Mouse (Mus musculus): ENCODE results near the gene Eme1. TPM values are rescaled to one million over a fixed set of nuclear protein-coding genes. Genes with fewer than 3 reads are reported as not detected.

Eme1 gene
- polyA plus RNA-seq, 2 experiments: 13.0 to 15.4 TPM

GRCm38 (mm10) chr11:94622162-94622561 is 31.6 kb downstream of the Eme1 start:
- ATAC-seq (ENCODE audit: insufficient read depth): no peak

GRCm38 (mm10) chr11:94621458-94621852 is 32.3 kb downstream of the Eme1 start:
- no peak for ATAC-seq (ENCODE audit: insufficient read depth)
- Histone ChIP-seq H3K9me3 (ENCODE audit: control insufficient read depth, low read length) (no peaks in the 10 kb centered on the region), H3K27ac (no peak overlapping the region), H3K36me3 (replicated peaks; ENCODE audit: control insufficient read depth, insufficient read depth, low read depth) (no peaks in the 10 kb centered on the region), H3K4me1 (replicated peaks; ENCODE audit: control insufficient read depth in 2 of 2, insufficient read depth in 2 of 2, low read length in 1 of 2) (no peaks in the 10 kb centered on the region; a peak in 1 of 4 replicates), H3K4me3 (ENCODE audit: insufficient read depth in 1 of 2, low read depth in 2 of 2, low read length in 2 of 2) (no peak overlapping the region), H3K27me3 (ENCODE audit: control insufficient read depth, insufficient read depth, low read length) (no peaks in the 10 kb centered on the region), H3K4me2 (ENCODE audit: low read depth) (no peak overlapping the region), H3K9ac (replicated peaks) (no peak overlapping the region)
- TF ChIP-seq CTCF (IDR thresholded peaks at IDR 0.05; ENCODE audit: low read depth) (peak; percentile 27; the same call in 1 of the 2 replicates), EP300 (IDR thresholded peaks at IDR 0.05; ENCODE audit: low read depth) (no peak)
- DNase-seq (ENCODE audit: low read depth in 3 of 3, low spot score in 3 of 3): no peak

More at GRCm38 (mm10) chr11:94622162-94622561, 31.6 kb downstream of the Eme1 start:
- no peak overlapping the region for H3K4me2 ChIP-seq (ENCODE audit: low read depth)
- no peaks in the 10 kb centered on the region for H3K36me3 ChIP-seq (replicated peaks; ENCODE audit: control insufficient read depth, insufficient read depth, low read depth)
- no peaks in the 10 kb centered on the region; a peak in 1 of 4 replicates for H3K4me1 ChIP-seq (replicated peaks; ENCODE audit: control insufficient read depth in 2 of 2, insufficient read depth in 2 of 2, low read length in 1 of 2)
- H3K9ac ChIP-seq (replicated peaks): no peak overlapping the region
- no peaks in the 10 kb centered on the region for H3K27me3 ChIP-seq (ENCODE audit: control insufficient read depth, insufficient read depth, low read length)
- no peak for TF ChIP-seq EP300 (IDR thresholded peaks at IDR 0.05; ENCODE audit: low read depth)
- TF ChIP-seq CTCF (IDR thresholded peaks at IDR 0.05; ENCODE audit: low read depth): no peak
- no peak overlapping the region for H3K27ac ChIP-seq
- H3K9me3 ChIP-seq (ENCODE audit: control insufficient read depth, low read length): no peaks in the 10 kb centered on the region
- no peak overlapping the region for H3K4me3 ChIP-seq (ENCODE audit: insufficient read depth in 1 of 2, low read depth in 2 of 2, low read length in 2 of 2)
- no peak for DNase-seq (ENCODE audit: low read depth in 3 of 3, low spot score in 3 of 3)
- WGBS (ENCODE audit: insufficient replicate concordance): 14% methylated on average over 2 of the region's 2 CpGs

DNA sequence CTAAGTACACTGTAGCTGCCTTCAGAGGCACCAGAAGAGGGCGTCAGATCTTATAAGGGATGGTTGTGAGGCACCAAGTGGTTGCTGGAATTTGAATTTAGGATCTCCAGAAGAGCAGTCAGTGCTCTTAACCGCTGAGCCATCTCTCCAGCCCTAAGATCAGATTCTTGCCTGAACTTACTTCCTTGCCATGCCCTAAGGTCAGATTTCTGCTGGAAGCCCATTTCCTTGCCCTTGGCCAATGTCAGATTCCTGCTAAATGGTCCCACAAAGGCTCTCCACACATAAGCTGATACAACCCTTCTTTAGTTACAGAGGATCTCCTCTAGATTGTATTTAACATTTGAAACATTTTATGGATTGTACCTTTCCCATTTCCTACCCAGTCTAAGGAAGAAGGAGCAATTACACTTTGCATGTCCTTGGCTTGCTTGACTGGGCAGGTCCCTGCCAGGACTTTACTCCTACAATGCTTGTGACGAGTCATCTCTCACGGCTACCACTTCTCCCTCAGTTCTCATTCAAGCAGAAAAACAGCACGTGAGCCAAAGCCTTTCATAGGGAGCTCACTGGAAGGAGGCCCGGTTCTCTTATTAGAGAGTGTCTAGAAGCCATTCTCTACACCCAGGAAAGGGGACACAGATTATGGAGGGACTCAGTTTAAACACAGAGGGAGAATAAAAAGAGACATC is 32.9 kb downstream of the Eme1 start:
- Histone ChIP-seq H3K27me3 (ENCODE audit: control insufficient read depth, insufficient read depth, low read length) (no peaks in the 10 kb centered on the region), H3K36me3 (replicated peaks; ENCODE audit: control insufficient read depth, insufficient read depth, low read depth) (no peaks in the 10 kb centered on the region), H3K4me1 (replicated peaks; ENCODE audit: control insufficient read depth in 2 of 2, insufficient read depth in 2 of 2, low read length in 1 of 2) (no peaks in the 10 kb centered on the region; a peak in 1 of 4 replicates), H3K27ac (no peak overlapping the region), H3K4me2 (ENCODE audit: low read depth) (no peak overlapping the region), H3K4me3 (ENCODE audit: insufficient read depth in 1 of 2, low read depth in 2 of 2, low read length in 2 of 2) (no peak overlapping the region), H3K9me3 (ENCODE audit: control insufficient read depth, low read length) (no peaks in the 10 kb centered on the region), H3K9ac (replicated peaks) (no peak overlapping the region)
- TF ChIP-seq EP300 (IDR thresholded peaks at IDR 0.05; ENCODE audit: low read depth): no peak
- TF ChIP-seq CTCF (IDR thresholded peaks at IDR 0.05; ENCODE audit: low read depth): no peak
- 35% methylated on average over 6 of the region's 6 CpGs for WGBS (ENCODE audit: insufficient replicate concordance)
- ATAC-seq (ENCODE audit: insufficient read depth): no peak
- no peak for DNase-seq (ENCODE audit: low read depth in 3 of 3, low spot score in 3 of 3)

- Histone ChIP-seq H3K4me3 (ENCODE audit: insufficient read depth in 1 of 2, low read depth in 2 of 2, low read length in 2 of 2) (no peak overlapping the region), H3K27ac (no peak overlapping the region), H3K4me1 (replicated peaks; ENCODE audit: control insufficient read depth in 2 of 2, insufficient read depth in 2 of 2, low read length in 1 of 2) (no peaks in the 10 kb centered on the region; a peak in 1 of 4 replicates), H3K27me3 (ENCODE audit: control insufficient read depth, insufficient read depth, low read length) (no peaks in the 10 kb centered on the region), H3K4me2 (ENCODE audit: low read depth) (no peak overlapping the region), H3K9me3 (ENCODE audit: control insufficient read depth, low read length) (no peaks in the 10 kb centered on the region), H3K9ac (replicated peaks) (no peak overlapping the region), H3K36me3 (replicated peaks; ENCODE audit: control insufficient read depth, insufficient read depth, low read depth) (no peaks in the 10 kb centered on the region)
- DNase-seq (ENCODE audit: low read depth in 3 of 3, low spot score in 3 of 3) (no peak), ATAC-seq (ENCODE audit: insufficient read depth) (no peak)
- TF ChIP-seq EP300 (IDR thresholded peaks at IDR 0.05; ENCODE audit: low read depth) (no peak), CTCF (IDR thresholded peaks at IDR 0.05; ENCODE audit: low read depth) (no peak)
- 68% methylated on average over 2 of the region's 2 CpGs for WGBS (ENCODE audit: insufficient replicate concordance)
Observed at GRCm38 (mm10) chr11:94617646-94618045, 36.1 kb downstream of the Eme1 start.

GRCm38 (mm10) chr11:94615494-94615893 is 38.3 kb downstream of the Eme1 start:
- no peaks in the 10 kb centered on the region for H3K36me3 ChIP-seq (replicated peaks; ENCODE audit: control insufficient read depth, insufficient read depth, low read depth)
- no peak overlapping the region for H3K27ac ChIP-seq
- no peaks in the 10 kb centered on the region for H3K4me1 ChIP-seq (replicated peaks; ENCODE audit: control insufficient read depth in 2 of 2, insufficient read depth in 2 of 2, low read length in 1 of 2)
- no peak overlapping the region for H3K4me2 ChIP-seq (ENCODE audit: low read depth)
- no peaks in the 10 kb centered on the region for H3K27me3 ChIP-seq (ENCODE audit: control insufficient read depth, insufficient read depth, low read length)
- no peak for TF ChIP-seq CTCF (IDR thresholded peaks at IDR 0.05; ENCODE audit: low read depth)
- TF ChIP-seq EP300 (IDR thresholded peaks at IDR 0.05; ENCODE audit: low read depth): no peak
- no peak overlapping the region for H3K9ac ChIP-seq (replicated peaks)
- DNase-seq (ENCODE audit: low read depth in 3 of 3, low spot score in 3 of 3) (no peak), ATAC-seq (ENCODE audit: insufficient read depth) (no peak)
- H3K4me3 ChIP-seq (ENCODE audit: insufficient read depth in 1 of 2, low read depth in 2 of 2, low read length in 2 of 2): no peak overlapping the region
- no peaks in the 10 kb centered on the region for H3K9me3 ChIP-seq (ENCODE audit: control insufficient read depth, low read length)
- 24% methylated on average over 4 of the region's 4 CpGs for WGBS (ENCODE audit: insufficient replicate concordance)

Data from liver, embryonic 14.5 days (tissue).